Mouse (Mus musculus): Measurements from ENCODE around the gene Ifitm2.

Gene Ifitm2

GRCm38 (mm10) chr7:140944236-140944635 lies 11.6 kb downstream of the Ifitm2 start:
- no peak for DNase-seq (ENCODE audit: low read depth, low spot score)

GRCm38 (mm10) chr7:140943356-140943755 lies 12.4 kb downstream of the Ifitm2 start:
- DNase-seq (ENCODE audit: low read depth, low spot score): no peak

- DNase-seq (ENCODE audit: low read depth, low spot score): no peak
These were observed 13.0 kb downstream of the Ifitm2 start for GRCm38 (mm10) chr7:140942811-140943210.

- no peak for DNase-seq (ENCODE audit: low read depth, low spot score)
These were observed 13.4 kb downstream of the Ifitm2 start for GRCm38 (mm10) chr7:140942341-140942740.

- no peak for DNase-seq (ENCODE audit: low read depth, low spot score)
These were observed 14.3 kb downstream of the Ifitm2 start, which contains the start of gene Pgghg for GRCm38 (mm10) chr7:140941222-140942051. Gene Pgghg, plus strand, starts transcription at chr7:140941391.

GRCm38 (mm10) chr7:140939669-140940171 lies 16.1 kb downstream of the Ifitm2 start:
- no peak for DNase-seq (ENCODE audit: low read depth, low spot score)

GRCm38 (mm10) chr7:140938896-140939295 lies 16.9 kb downstream of the Ifitm2 start:
- no peak for DNase-seq (ENCODE audit: low read depth, low spot score)

GRCm38 (mm10) chr7:140938436-140938835 lies 17.4 kb downstream of the Ifitm2 start:
- DNase-seq (ENCODE audit: low read depth, low spot score): no peak

GRCm38 (mm10) chr7:140927181-140927580 lies 28.6 kb downstream of the Ifitm2 start:
- no peak for DNase-seq (ENCODE audit: low read depth, low spot score)

GRCm38 (mm10) chr7:140923070-140923775 lies 32.6 kb downstream of the Ifitm2 start:
- no peak for DNase-seq (ENCODE audit: low read depth, low spot score)

GRCm38 (mm10) chr7:140922398-140923069 lies 33.3 kb downstream of the Ifitm2 start:
- DNase-seq (ENCODE audit: low read depth, low spot score): no peak

- no peak for DNase-seq (ENCODE audit: low read depth, low spot score)
These were observed 34.4 kb downstream of the Ifitm2 start for GRCm38 (mm10) chr7:140921225-140921975.

- DNase-seq (ENCODE audit: low read depth, low spot score): no peak
These were observed 35.3 kb downstream of the Ifitm2 start, which contains the start of gene Nlrp6 for GRCm38 (mm10) chr7:140920418-140921029. Gene Nlrp6, plus strand, starts transcription at chr7:140920902.

- no peak for DNase-seq (ENCODE audit: low read depth, low spot score)
These were observed 35.9 kb downstream of the Ifitm2 start for GRCm38 (mm10) chr7:140919911-140920310.

- no peak for DNase-seq (ENCODE audit: low read depth, low spot score)
These were observed 41.6 kb downstream of the Ifitm2 start for GRCm38 (mm10) chr7:140914031-140914690.

GRCm38 (mm10) chr7:140912846-140913482 lies 42.8 kb downstream of the Ifitm2 start:
- no peak for DNase-seq (ENCODE audit: low read depth, low spot score)

- DNase-seq (ENCODE audit: low read depth, low spot score): no peak
These were observed 43.5 kb downstream of the Ifitm2 start for GRCm38 (mm10) chr7:140912293-140912692.

- DNase-seq (ENCODE audit: low read depth, low spot score): peak; percentile 32
These were observed 47.1 kb downstream of the Ifitm2 start for GRCm38 (mm10) chr7:140908634-140909107.

- DNase-seq (ENCODE audit: low read depth, low spot score): no peak
These were observed 47.6 kb downstream of the Ifitm2 start for GRCm38 (mm10) chr7:140908181-140908580.

- DNase-seq (ENCODE audit: low read depth, low spot score): no peak
These were observed 48.1 kb downstream of the Ifitm2 start for GRCm38 (mm10) chr7:140907697-140908096.
